Mouse (Mus musculus) midbrain, embryonic 14.5 days (tissue): ENCODE data around the gene Camta1. TPM values are rescaled to one million over a fixed set of nuclear protein-coding genes. Genes with fewer than 3 reads are reported as not detected.

Source experiments
- ATAC-seq: fragments of 200-750 bp; cut with Nextera tagmentation; 2 replicates; pipeline ENCODE4 v1.8.0; 2017; ENCODE audit warnings: moderate number of reproducible peaks, moderate library complexity; ENCODE audit not compliant: low FRiP score, low TSS enrichment
- DNase-seq: peaks from one replicate; pipeline ENCODE4 v3.0.0-alpha.2; 2015
- H3K27ac ChIP-seq: fragments of 300-500 bp; sonication (generic); replicated peaks from 2 replicates; pipeline ENCODE4 v1.5.1; 2014; ENCODE audit warnings: mild to moderate bottlenecking, low read depth, low read length, moderate library complexity
- H3K27me3 ChIP-seq: fragments of 300-500 bp; sonication (generic); 2 replicates; pipeline ENCODE4 v1.6.1; 2014; ENCODE audit warnings: low read length, control low read depth, mixed read lengths; ENCODE audit not compliant: control insufficient read depth, insufficient read depth
- H3K36me3 ChIP-seq: fragments of 300-500 bp; sonication (generic); 2 replicates; pipeline ENCODE4 v1.6.1; 2014; ENCODE audit warnings: low read length, control low read depth; ENCODE audit not compliant: control insufficient read depth, insufficient read depth
- H3K4me1 ChIP-seq: fragments of 300-500 bp; sonication (generic); 2 replicates; pipeline ENCODE4 v1.6.1; 2014; ENCODE audit warnings: mild to moderate bottlenecking, antibody characterized with exemption, low read length, control low read depth; ENCODE audit not compliant: control insufficient read depth, insufficient read depth
- H3K4me2 ChIP-seq: fragments of 300-500 bp; sonication (generic); 2 replicates; pipeline ENCODE4 v1.6.1; 2014; ENCODE audit warnings: mild to moderate bottlenecking, low read length, moderate library complexity
- H3K4me3 ChIP-seq: fragments of 300-500 bp; sonication (generic); replicated peaks from 2 replicates; pipeline ENCODE4 v1.5.1; 2014; ENCODE audit warnings: low read depth, low read length
- H3K9ac ChIP-seq: fragments of 300-500 bp; sonication (generic); replicated peaks from 2 replicates; pipeline ENCODE4 v1.6.1; 2014; ENCODE audit warnings: mild to moderate bottlenecking, low read length, moderate library complexity
- H3K9me3 ChIP-seq: fragments of 300-500 bp; sonication (generic); 2 replicates; pipeline ENCODE4 v1.6.1; 2016; ENCODE audit warnings: low read length, control low read depth, mixed read lengths; ENCODE audit not compliant: control insufficient read depth
- WGBS: fragments of 180-500 bp; shearing (Covaris S2); extraction: QIAGEN DNeasy Blood & Tissue Kit; methylation state at CpG from one replicate; pipeline ENCODE4 v1.1.7; 2014; 5-methylcytosine and 5-hydroxymethylcytosine counted together
- polyA plus RNA-seq: library from polyadenylated mRNA; unstranded; fragments of >200 nt; fragmentation: Nextera tagmentation; extraction: Ambion mirVana; gene quantifications from 2 replicates; pipeline ENCODE4 v1.2.1, GENCODE M21; 2014

Camta1 gene
- polyA plus RNA-seq, 1 experiment from 2014 or later = 157 TPM

DNA sequence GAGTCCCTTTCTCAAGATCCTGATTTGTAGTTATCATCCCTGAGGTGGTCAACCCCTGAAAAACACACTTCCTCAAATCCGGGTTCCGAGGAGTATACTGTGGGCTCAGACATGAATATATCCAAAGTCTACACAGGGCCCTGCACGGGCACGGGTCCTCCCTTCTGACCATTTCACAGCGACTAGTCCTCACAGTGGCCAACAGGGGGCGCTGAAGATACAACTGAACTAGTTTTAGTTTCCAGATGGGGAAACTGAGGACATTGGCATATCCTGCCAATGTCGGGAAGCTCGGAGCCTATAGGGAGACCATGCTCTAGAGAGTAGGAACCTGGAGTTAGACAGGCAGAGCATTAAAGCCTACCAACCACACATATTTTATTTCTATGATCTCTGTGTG lies 530.7 kb downstream of the Camta1 start:
- no peaks in the 10 kb centered on the region for H3K36me3 ChIP-seq
- H3K4me3 ChIP-seq = no peak overlapping the region
- no peak; the same call in 1 of the 2 replicates for ATAC-seq
- no peak for DNase-seq
- H3K4me1 ChIP-seq = no peaks in the 10 kb centered on the region
- no peaks in the 10 kb centered on the region for H3K9me3 ChIP-seq
- H3K9ac ChIP-seq = no peak overlapping the region
- WGBS = 68% methylated on average over 8 of the region's 8 CpGs
- H3K27ac ChIP-seq = no peak overlapping the region
- no peaks in the 10 kb centered on the region for H3K27me3 ChIP-seq
- no peak overlapping the region for H3K4me2 ChIP-seq

- DNase-seq = no peak
- Histone ChIP-seq H3K27me3 (no peaks in the 10 kb centered on the region), H3K4me2 (no peak overlapping the region), H3K27ac (no peak overlapping the region), H3K4me1 (no peaks in the 10 kb centered on the region), H3K9me3 (no peaks in the 10 kb centered on the region), H3K9ac (no peak overlapping the region), H3K36me3 (no peaks in the 10 kb centered on the region), H3K4me3 (no peak overlapping the region)
- no peak for ATAC-seq
- WGBS = 83% methylated on average over 6 of the region's 6 CpGs
These were observed 533.6 kb downstream of the Camta1 start for GRCm38 (mm10) chr4:151328071-151328470.

DNA sequence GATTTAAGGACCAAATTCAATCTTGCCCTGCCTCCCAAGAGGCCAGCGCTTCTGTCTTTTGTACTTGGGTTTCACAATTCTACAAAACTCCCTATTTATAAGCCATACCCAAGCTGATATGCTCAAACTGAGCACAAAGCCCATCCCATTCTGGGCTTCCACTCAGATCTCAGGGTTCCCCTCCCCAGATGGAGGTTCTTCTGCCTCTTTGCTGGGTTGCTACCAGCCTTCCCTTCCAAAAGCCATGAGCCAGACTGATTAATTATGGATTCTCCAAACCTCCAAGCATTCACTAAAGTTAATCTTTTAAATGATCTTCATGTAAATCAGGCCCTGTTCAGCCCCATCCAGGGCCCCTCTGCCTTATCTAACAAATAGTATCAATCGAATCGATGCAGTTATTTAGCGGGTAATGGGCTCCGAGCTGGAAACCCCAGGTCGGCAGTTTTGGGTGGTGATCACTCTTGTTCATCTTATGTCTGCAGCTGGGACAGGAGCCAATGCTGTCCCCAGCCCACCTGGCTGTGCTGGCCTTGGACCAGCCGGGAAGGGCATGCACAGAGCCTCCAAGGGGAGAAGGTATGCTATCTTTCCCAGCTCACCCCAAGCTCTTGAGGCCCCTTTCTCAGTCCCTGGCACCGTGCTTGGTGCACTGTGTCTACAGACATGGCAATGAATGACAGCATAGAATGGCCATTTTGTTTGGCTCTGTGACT lies 534.5 kb downstream of the Camta1 start:
- H3K27me3 ChIP-seq = no peaks in the 10 kb centered on the region
- 81% methylated on average over 8 of the region's 8 CpGs for WGBS
- no peak for ATAC-seq
- H3K4me2 ChIP-seq = no peak overlapping the region
- no peak overlapping the region for H3K9ac ChIP-seq
- no peaks in the 10 kb centered on the region for H3K9me3 ChIP-seq
- DNase-seq = no peak
- H3K4me1 ChIP-seq = no peaks in the 10 kb centered on the region
- no peak overlapping the region for H3K4me3 ChIP-seq
- H3K36me3 ChIP-seq = no peaks in the 10 kb centered on the region
- 0 out of 2 replicates have a peak overlapping the region, but pooled peaks have one; percentile 21 for H3K27ac ChIP-seq

- H3K4me3 ChIP-seq = no peak overlapping the region
- no peak overlapping the region for H3K9ac ChIP-seq
- H3K27me3 ChIP-seq = no peaks in the 10 kb centered on the region
- no peak for ATAC-seq
- no peak for DNase-seq
- WGBS = 72% methylated on average over 10 of the region's 10 CpGs
- H3K4me1 ChIP-seq = peaks cover 23% of the 10 kb centered on the region
- no peaks in the 10 kb centered on the region for H3K9me3 ChIP-seq
- no peaks in the 10 kb centered on the region for H3K36me3 ChIP-seq
- no peak overlapping the region for H3K4me2 ChIP-seq
- H3K27ac ChIP-seq = no peak overlapping the region
These were observed 545.2 kb downstream of the Camta1 start for GRCm38 (mm10) chr4:151316428-151316827.

GRCm38 (mm10) chr4:151315726-151316125 lies 546.0 kb downstream of the Camta1 start:
- H3K9me3 ChIP-seq = no peaks in the 10 kb centered on the region
- ATAC-seq (peak; percentile 6; the same call in 1 of the 2 replicates), DNase-seq (peak; percentile 62)
- H3K9ac ChIP-seq = no peak overlapping the region
- 41% methylated on average over 10 of the region's 10 CpGs for WGBS
- H3K4me3 ChIP-seq = no peak overlapping the region
- no peak overlapping the region for H3K4me2 ChIP-seq
- no peaks in the 10 kb centered on the region for H3K27me3 ChIP-seq
- no peaks in the 10 kb centered on the region for H3K36me3 ChIP-seq
- H3K4me1 ChIP-seq = peaks cover 27% of the 10 kb centered on the region
- H3K27ac ChIP-seq = no peak overlapping the region

DNA sequence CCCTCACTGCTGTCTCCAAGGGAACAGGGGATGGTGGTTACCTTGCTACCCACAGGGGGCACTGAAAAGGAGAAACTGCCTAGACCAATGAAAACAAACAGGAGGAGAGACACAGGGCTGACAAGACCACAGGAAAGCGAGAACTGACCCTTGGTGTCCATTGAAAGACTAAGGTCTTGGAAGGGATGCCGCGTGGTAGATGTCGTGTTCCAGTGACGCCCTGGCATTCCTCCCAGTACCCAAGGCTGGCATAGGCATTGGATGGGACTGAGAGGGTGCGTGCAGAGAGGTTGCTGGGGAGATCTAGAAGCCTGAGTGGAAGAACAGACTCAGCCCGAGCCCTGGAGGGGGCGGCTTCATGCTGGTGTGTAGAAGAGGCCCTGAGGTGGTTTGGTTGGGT lies 550.9 kb downstream of the Camta1 start:
- Histone ChIP-seq H3K27ac (no peak overlapping the region), H3K4me2 (no peak overlapping the region), H3K9ac (no peak overlapping the region), H3K36me3 (no peaks in the 10 kb centered on the region), H3K9me3 (no peaks in the 10 kb centered on the region), H3K4me1 (peaks cover 15% of the 10 kb centered on the region), H3K27me3 (no peaks in the 10 kb centered on the region), H3K4me3 (no peak overlapping the region)
- DNase-seq (no peak), ATAC-seq (no peak)
- 89% methylated on average over 8 of the region's 8 CpGs for whole genome bisulfite sequencing

DNA sequence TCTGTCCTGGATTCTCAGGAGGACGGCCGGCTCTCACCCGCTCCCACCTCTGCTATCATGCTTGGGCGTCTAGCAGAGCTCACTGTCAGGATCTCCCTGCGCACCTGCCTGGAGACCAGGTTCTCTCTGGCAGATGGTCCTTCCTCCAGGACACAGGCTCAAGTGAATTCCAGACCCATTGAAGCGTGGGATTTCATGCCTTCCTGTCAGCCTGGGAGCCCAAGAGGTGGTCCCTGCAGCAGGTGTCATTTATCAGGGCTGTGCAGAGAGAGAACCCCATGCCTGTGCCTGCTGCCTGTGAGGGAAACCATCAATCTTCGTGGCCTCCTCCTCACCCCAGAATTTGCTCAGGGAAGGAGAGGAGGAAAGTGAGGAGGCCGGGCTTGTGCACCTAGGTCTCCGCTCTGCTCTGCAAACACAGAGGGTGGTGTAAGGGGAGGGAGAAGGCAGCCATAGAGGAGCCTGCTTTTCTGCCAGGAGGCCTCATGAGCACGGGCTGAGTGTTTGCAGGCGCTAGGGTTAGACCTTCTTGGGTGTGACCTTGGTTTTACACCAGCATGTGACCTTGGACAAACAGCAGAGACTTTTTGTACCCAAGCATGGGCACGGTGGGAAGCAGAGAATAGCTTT lies 551.5 kb downstream of the Camta1 start:
- Histone ChIP-seq H3K4me2 (no peak overlapping the region), H3K9ac (no peak overlapping the region), H3K27me3 (no peaks in the 10 kb centered on the region), H3K9me3 (no peaks in the 10 kb centered on the region), H3K27ac (no peak overlapping the region), H3K4me1 (peaks cover 9% of the 10 kb centered on the region; the same call in 1 of the 2 replicates), H3K36me3 (no peaks in the 10 kb centered on the region), H3K4me3 (no peak overlapping the region)
- DNase-seq = no peak
- whole genome bisulfite sequencing = 60% methylated on average over 12 of the region's 12 CpGs
- no peak for ATAC-seq

DNA sequence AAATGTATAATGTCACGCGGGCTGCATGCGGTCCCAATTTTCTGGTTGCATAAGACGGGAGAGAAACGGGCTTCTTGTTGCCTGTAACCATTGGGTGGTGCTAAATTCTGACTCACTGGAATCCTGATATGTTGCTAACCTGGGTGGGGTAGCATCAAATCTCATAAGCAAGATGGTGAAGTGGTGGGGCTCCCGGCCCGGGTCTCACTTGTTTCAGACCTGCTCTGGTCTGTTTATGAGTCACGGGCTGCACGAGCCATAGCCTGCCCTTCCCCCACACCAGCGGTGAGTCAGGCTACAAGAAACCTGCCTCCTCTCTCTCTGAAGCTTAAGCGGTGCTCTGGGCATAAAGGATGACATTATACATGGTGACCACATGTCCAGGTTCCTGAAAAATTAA lies 554.8 kb downstream of the Camta1 start:
- peaks cover 11% of the 10 kb centered on the region for H3K4me1 ChIP-seq
- 89% methylated on average over 11 of the region's 11 CpGs for WGBS
- H3K9ac ChIP-seq = no peak overlapping the region
- H3K36me3 ChIP-seq = no peaks in the 10 kb centered on the region
- peak overlapping the region; percentile 6; the same call in 1 of the 2 replicates for H3K27ac ChIP-seq
- H3K4me3 ChIP-seq = no peak overlapping the region
- no peaks in the 10 kb centered on the region for H3K9me3 ChIP-seq
- no peak overlapping the region for H3K4me2 ChIP-seq
- no peak for ATAC-seq
- no peak for DNase-seq
- H3K27me3 ChIP-seq = no peaks in the 10 kb centered on the region

DNA sequence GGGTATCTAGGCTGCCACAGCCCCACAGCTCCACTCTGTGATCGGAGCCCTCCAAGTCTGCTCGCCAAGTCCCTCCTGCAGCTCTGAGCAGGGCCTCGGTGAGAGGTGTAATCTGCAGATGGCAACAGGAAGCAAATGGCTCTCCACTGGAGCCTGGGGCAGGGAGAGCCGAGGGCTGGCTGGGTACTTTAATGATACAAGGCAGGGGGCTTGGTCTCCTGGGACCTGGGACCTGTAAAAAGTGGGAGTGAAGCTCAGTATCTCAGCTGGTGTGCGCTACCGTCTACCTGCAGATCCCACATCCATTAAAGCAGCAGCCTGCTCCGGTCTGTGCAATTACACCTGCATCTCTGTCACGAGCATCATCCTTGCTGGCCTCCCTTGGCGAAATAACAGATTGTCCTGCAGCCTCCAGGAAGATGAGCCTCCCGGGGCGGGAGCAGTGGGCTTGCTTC lies 555.3 kb downstream of the Camta1 start:
- Histone ChIP-seq H3K4me2 (no peak overlapping the region), H3K9ac (no peak overlapping the region), H3K27ac (peak overlapping the region; percentile 6; the same call in 1 of the 2 replicates), H3K9me3 (no peaks in the 10 kb centered on the region), H3K36me3 (no peaks in the 10 kb centered on the region), H3K4me1 (peaks cover 9% of the 10 kb centered on the region), H3K27me3 (no peaks in the 10 kb centered on the region), H3K4me3 (no peak overlapping the region)
- no peak for ATAC-seq
- 74% methylated on average over 11 of the region's 11 CpGs for WGBS
- DNase-seq = no peak
